Mouse (Mus musculus) kidney, postnatal 10 days (tissue): ENCODE results near the gene Drd4.
"Not testable (repeated sequence)": the region's sequence is repeated elsewhere in the genome, so short reads cannot be mapped to it uniquely, and the experiment has no call there.

ENCODE experiments used
- DNase-seq: peaks from one replicate; pipeline ENCODE4 v3.0.0; 2021; ENCODE audit warnings: mixed read lengths

Gene Drd4

DNA sequence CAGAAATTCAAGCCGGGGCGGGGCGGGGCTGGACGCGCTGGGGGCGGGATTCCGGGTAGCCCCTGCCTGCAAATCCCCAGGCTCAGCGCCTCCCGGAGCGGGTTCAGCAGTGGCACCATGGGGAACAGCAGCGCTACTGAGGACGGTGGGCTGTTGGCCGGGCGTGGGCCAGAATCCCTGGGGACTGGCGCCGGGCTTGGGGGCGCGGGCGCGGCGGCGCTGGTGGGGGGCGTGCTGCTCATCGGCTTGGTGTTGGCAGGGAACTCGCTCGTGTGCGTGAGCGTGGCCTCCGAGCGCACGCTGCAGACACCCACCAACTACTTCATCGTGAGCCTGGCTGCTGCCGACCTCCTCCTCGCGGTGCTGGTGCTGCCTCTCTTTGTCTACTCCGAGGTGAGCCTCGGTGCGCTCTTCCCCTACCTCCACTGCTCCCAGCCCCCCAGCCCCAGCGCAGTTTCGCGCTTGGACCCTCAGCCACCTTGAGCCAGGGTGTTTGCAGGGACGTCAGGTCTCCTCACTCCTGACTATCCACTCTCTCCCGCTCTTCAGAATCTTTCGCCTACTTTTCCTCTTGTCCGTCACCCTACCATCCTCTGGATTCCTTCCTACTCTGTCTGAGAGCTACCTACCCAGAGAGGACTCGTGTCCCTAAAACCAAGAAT, at the start of gene Drd4:
Gene Drd4 (plus strand): TSS at position 86 of the 662 bp plus-strand sequence.
- DNase-seq, result peak; percentile 62

DNA sequence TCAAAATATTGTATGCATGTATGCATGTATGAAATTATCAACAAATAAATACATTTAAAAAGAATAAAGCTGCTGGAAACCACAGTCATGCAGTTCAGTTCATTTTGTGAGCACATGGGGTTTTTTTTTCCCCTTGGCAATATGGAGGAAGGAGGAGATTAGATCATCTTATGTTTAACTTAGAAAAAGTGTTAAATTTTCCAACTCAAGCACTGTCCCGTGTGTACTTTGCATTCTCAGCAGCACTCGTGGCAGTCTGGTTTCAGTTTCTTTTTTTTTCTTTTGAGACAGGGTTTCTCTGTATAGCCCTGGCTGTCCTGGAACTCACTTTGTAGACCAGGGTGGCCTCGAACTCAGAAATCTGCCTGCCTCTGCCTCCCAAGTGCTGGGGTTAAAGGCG, 41.3 kb upstream of the Drd4 start:
- DNase-seq, result not testable (repeated sequence)

DNA sequence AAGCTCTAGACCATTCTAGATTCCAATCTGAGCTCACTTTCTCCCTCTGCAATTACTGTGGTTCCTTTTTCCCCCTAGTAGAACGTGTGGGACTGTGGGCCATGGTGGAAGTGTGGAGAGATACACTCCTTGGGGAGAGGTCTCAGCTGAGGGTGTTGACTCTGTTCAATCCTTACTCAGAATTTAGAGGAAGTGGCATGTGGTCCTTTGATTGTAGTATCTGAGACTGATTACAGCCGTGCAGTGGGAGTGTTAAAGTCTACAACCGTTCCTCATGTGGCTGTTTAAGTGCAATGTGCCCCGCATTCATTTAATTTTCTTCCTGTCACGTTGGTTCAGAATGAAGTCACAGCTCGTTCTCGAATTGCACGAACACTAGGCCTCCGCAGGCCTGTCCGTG, 35.6 kb upstream of the Drd4 start:
- DNase-seq, result no peak

DNA sequence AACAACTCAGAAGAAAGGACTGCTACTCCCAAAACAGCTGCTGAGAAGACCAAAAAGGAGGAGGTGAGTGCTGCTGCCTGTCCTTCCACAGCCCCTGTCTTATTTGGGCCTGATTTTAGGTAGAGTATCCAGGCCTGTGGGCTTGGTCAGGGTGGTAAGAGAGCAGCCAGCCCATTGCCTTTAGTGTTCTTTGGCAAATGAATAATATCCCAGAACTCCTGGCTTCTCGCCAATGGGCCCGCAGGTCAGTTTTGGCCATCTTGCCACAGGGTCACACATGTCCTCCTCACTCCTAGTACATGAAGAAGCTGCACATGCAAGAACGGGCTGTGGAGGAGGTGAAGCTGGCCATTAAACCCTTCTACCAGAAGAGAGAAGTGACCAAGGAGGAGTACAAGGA, 30.3 kb upstream of the Drd4 start:
- DNase-seq, result no peak

DNA sequence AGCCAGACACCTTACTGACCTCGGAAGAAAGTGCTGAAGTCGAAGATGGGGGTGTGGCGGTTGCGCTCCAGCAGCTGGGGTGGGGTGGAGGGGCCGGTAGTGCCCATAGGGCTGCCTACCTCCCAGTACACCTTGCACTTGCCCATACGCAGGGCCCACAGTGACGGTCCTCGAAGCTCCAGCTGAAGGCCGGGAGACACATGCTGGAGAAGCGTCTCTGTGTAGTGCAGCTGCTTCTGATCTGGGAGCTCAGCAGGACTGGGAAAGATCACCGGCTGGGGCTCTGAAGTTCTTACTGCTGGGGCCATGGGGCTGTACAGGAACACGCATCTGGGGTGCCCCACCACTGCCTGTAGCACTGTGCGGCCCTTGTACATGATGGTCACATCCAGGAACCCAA, 28.2 kb upstream of the Drd4 start:
- DNase-seq, result no peak

DNA sequence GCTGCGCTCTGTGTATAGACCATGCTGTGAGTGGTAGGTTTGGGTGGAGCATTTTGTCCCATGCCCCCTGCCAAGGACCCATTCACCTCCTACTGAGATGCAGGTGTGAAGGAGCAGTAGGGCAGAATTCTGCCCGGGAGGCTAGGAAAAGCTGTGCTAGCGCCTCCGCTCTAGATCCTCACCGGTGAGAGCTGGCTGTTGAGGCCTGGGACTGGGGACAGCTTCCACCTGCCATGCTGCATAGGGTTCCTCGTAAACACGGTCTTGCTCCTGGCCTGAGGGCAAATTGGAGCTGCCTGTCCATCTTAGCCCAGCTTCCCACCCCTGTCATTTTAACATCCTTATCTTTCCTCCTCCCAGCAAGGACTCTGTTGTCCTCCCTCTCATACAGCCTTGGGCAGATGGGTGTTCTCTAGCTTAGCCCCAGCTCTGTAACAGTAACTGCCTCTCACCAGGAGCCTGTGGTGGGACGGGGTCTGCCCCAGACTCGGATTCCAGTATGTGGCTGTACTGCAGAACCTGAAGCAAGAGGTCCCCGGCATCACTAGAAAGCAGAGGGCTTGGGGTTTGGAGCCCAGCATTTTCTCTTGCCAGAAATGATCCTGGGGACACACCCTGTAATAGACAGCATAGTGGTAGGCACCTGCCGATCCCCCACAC, 27.6 kb upstream of the Drd4 start:
- no peak for DNase-seq

DNA sequence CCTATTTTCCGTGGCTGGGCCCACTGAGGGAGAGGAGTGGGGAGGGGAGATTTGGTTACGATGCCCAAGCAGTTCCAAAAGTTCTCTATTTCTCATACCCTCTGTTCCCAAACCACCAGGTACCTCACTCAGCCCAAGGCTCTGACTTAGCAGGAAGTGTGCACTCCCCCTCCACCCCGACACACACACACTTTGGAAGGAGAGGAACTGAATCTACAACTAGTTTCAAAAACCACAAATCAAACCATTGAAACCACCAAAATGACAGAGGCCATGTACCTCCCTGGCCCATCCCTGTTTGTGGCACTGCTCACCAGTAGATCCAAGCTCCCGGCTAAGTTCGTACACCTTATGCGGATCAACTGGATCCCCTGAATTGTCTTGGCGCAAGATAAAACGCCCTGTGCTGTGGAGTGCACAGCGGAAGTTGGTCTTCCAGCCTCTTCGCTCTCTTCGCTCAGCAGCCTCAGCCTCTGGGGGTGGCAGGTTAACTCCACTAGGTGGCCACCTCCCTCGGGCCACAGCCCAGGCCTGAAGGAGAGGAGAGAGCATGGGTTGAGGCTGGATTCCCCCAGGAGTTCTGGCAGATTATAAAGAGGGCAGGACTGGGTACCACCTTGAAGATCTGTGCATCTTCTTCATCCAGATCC, 26.9 kb upstream of the Drd4 start:
- peak; percentile 66 for DNase-seq

DNA sequence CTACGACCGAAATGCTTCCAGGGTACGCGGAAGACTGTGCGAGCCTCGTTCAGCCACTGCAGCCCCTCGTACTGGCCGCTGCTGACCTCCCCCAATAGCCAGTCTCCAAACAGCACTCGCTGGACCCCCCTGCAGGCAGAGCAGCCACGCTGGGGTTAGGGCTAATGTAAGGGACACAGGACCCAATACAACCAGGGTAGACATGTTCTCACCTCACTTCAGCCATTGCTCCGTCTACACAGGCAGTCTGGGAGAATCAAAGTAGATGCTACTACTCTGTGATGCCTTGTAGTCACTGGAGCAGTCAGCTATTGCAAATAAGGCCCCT, 26.4 kb upstream of the Drd4 start:
- DNase-seq, result no peak

DNA sequence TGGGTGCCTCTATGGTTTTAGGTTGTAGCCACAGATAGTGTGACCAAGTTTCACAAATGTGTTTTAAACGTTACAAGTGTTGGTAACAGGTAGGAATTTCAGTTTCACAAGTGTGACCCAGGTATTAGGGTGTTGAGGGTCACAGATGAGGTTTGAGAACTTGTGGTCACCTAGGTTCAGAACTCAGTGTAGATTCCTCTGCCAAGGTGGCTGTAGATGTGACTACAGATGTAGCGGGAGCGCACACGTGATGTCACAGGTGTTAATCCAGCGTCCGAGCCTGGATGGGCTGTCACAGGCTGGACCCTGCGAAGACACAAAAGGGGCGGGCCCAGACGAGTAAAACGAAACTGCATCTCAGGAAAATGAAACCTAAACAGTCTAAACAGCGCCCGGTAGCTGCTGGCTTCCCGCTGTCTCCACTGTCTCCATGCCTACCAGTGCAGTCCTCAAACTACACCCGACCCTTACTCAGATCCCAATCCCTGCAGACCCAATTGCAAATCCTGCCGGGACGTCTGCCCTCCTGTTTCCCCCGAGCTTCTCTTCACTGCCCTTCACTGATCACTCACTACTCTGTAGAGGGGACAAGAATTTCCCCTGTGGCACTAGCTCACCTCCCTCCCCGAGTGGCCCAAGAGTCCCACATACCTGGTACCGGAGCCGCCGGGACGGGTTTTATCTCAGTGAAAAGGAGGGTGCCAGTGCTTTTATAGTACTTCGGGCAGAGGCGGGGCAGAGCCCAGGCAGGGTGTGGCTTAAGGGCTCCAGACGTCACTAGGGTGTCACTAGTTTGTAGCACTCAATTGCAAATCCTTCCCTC, 25.9 kb upstream of the Drd4 start, which contains the start of gene Irf7:
Gene Irf7 (minus strand): TSS at position 743 of the 823 bp plus-strand sequence.
- DNase-seq, result peak; percentile 72

DNA sequence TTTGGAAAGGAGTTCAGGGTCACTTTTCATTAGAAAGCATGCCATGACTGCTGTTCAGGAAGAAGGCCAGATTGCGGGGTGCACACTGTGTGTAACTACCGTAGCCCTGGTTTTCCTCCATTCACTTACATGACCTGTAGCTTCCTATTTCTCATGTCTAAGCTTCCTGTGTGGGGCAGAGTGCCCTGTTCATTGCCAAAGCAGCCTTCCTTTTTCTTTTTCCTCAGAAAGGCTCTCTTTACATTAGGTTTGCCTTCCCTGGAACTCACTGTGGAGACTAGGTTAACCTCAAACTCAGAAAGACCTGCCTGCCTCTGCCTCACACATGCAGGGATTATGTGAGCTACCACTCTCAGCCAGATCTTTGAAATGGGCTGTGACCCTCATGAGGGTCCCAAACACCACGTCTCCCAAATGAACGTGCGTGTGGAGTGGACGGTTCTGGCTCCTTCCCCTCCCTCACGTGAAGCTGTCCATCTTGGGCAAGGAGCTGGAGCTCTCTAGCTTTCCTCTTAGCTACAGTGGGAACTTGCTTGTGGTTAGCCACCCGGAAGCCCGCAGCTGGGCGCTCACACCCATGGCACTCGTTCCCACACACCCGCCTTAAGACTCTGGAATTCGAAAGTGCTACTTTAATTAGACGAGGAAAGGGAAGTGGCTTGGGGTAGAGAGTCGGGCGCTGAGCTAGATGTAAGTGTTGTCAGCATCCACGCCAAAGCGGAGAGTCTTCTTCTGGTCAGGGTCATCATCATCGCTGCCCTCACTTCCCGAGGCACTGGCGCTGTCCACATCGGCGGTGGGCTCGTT, 23.1 kb upstream of the Drd4 start:
- DNase-seq, result no peak

DNA sequence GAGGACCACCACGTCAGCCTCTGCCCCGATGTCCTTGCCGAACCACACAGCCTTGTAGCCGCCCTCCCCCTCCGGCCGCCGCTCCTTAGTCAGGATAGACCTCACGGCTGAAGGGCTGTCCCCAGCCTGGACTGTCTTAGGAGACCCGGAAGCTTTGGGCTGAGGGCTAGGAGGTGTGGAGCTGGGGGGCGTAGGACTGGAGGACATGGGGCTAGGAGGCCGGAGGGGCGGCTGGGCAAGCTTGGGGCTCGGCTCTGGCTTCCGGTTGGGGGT, 22.6 kb upstream of the Drd4 start:
- DNase-seq, result no peak

DNA sequence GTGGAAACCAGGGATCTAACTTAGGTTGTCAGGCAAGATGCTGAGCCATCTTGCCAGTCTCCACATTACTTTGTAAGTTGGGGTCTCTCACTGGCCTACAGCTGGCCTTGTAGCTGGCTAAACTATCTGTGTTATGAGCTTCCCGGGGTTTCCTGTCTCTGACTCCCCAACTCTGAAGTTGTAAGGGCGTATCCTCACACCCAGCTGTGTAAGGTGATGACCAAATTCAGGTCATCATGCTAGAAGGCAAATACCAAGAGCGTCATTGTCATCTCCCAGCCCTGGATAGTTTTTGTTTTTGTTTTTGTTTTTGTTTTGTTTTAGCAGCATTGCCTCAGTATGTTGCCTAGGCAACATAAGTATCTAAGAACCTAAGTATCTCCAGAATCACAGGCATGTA, 21.2 kb upstream of the Drd4 start:
- DNase-seq, result no peak

DNA sequence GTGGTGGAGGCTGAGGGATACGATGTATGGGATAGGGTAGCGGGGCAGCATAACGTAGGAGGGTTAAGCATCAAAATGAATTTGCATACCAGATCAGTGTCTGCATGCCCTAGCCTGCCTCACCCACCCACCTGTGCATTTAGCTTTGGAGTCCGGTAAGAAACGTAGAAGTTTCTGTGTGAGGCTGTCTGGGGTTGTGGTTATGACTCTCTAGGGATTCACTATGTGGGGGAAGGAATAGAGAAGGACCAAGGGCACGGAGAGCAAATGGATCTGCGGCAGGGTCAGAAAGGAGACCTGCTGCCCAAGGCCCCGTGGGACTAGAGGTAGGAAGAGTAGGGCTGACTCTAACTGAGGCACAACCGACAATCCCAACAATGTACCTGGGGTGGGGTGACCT, 16.4 kb upstream of the Drd4 start:
- DNase-seq, result no peak

DNA sequence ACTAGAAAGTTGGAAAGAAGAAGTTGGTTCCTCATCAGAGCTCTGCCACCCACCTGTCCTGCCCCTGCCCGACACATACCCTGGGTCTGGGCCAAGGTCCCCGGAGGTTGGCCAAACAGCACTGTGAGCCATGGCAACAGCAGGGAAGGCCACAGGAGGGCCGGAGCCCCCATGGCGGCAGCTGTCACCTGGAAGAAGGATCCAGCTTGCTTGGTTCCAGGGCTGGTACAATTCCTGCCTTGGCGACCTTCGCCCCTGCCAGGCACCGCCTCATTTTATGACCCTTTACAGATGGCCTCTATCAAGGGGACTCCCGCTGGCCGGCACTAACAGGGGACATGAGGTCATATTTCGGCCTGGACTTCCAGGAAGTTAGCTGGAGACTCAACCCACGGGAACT, 15.3 kb upstream of the Drd4 start, which contains the start of gene Cdhr5:
Gene Cdhr5 (minus strand): TSS at position 241 of the 400 bp plus-strand sequence.
- DNase-seq, result peak; percentile 72

DNA sequence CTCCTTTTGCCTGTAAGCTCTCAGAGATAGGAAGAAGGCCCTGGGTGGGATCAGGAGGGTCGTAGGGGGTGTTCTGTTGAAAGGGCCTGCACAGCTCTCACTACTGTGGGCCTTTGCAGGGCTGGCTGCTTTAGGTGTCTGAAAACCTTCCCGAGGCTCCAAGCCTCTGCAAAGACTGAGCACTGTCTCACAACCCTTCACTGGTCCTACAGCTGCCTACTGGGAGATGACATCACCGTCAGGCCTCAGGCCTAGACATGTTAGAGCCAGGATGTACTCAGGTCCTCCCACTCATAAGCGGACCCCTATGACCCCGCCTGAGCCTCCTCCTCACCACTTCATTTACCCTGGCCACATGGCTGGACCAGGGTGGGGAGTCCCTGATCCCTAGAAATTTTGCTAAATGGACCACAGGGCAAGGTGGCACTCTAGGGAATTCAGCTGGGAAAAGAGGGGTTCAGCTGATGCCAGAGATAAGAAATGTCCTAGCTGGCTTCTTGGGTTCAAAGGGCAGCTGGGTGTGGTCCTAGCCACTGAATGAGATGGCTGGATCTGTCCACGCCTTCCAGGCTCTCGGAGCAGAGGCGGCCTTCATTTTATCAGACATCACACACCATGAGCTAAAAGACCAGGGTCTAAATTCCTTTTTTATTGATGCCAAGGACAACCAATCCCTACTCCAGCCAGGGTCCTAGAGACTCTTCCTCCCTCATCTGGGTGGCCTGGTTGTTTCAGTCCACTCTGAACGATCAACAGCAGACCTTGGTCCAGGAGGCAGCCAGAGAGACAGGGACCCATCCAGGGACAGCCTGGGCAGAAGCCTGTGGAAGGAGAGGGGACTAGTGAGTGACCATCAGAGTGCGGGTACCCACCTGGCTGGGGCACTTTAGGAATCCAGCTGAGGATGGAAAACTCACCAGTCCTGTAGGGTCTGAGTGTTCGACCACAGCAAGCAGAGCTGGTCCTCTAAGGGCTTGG, 13.8 kb upstream of the Drd4 start:
- DNase-seq, result no peak

DNA sequence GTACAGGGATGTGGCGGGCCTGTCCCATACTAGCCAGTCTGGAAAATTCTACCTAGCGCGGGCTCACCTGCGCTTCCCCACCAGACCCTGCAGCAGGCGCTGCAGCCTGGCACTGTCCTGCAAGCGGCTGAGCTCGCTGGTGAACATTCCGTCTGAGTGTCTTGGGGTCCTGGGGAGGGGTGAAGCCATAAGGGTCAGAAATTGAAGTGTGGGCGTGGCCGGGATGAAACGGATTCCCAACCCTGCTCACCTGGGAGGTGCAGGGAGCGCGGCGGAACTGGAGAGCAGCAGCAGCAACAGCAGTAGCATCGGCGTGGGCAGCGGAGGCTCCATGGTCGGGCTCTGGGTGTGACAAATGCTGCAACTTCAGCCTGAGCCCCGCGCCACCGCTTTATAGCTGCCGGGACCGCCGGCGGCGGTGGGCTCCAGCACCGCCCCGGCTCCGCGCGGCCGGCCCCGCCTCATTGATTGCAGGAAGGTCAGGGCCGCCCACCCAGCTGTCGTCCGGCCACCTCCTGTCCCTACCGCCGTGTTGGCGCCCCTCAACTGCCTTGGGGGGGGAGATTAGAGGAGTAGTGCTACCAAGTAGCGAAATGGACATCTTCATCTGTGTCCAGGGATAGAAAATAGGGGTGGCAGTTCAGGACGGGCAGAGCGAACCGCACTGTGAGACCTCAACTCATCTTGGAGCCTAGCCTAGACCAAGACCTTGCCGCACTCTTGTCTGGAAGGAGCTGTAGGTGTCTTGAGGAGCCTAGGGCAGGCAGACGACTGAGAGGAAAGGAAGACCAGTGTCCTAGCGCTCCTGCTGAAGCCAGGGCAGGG, 12.8 kb upstream of the Drd4 start, which contains the start of gene Sct:
Gene Sct (minus strand): TSS at position 368 of the 825 bp plus-strand sequence.
- peak; percentile 63 for DNase-seq

DNA sequence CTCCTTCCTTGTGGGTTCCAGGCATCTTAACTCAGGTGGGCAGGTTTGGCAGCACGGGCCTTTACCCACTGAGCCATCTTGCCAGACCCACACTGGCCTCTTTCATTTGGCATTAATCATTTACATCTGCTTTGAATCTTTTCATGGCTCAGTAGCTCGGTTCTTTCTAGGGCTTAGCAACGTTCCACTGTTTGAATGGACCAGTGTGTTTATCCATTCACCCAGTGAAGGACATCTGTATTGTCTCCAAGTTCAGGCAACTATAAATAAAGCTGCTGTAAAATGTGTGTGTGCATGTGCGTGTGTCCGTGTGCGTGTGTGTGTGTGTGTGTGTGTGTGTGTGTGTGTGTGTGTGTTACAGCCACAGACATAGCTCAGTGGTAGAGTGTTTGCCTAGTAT, 10.4 kb upstream of the Drd4 start:
- no peak for DNase-seq

DNA sequence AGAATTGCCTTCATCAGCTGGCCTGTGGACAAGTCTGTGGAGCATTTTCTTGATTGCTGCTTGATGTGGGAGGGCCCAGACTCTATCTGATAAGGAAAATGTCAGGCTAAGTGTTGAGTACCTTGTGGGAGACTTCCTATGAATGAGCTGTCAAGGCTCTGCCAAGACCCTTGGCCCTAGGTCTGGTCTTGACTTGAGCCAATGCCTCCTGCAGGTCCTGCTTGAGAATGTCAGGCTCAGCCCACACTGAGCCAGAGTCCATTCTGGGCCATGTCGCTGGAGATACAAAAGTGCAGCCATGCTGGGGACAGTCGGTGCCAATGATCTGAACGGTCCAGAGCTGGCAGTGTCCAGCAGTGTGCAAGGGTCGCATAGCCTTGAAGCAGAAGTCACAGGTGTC, 9.1 kb upstream of the Drd4 start:
- no peak for DNase-seq

DNA sequence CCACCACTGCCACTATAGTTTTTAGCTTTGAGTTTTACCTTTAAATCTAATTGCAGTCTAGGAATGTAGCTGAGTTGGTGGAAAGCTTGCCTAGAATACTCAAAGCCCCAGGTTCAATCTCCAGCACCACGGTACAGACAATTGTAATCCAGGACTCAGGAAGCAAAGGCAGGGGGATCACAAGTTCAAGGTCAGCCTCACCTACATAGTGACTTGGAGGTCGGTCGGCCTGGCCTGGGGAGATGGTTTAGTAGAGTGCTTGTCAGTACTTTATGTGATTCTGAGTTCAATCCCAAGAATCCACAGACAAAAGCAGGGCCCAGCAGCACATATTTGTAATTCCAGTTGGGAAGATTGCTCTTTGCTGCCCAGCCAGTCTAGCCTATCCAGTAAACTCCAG, 3.8 kb upstream of the Drd4 start:
- DNase-seq, result no peak

DNA sequence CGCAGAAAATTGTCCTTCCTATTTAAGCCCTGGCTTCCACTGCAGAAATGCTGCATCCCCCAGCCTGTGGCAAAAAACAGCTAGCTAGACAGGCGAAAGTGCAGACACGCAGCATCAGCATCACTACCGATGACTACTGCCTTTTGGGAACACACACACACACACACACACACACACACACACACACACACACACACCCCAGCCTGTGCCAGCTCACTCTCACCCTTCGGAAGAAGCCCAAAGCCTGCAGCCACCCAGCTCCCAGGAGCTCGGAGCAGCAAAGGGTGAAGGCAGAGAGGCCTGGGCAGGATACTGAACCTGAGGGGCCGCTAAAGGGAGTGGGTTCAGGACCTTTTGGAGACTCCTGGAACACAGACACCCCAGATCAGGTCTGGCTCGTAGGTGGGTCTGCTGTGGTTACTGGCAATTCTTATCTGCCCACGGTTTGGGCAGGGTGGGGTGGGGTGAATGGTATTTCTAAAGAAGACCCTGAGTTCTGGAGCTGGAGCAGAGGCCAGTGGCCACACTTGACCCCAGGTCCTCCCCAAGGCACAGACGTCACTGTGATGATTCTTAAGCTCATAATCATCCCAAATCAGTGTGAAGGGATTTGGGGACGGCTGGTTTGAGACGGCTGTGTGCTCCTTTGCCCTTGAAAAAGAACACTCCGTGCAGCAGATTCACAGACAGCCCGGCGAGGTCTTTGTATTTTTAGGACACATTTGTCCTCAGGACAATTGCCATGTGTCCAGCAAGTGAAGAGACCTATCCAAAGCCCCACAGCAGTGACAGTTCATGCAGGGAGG, 980 bp downstream of the Drd4 start:
- DNase-seq, result no peak
